Mouse (Mus musculus) thymus, postnatal 4 days (tissue): ENCODE measurements around the gene Nfib.
"Not testable (repeated sequence)": the region's sequence is repeated elsewhere in the genome, so short reads cannot be mapped to it uniquely, and the experiment has no call there.

ENCODE experiments used
- DNase-seq: peaks from one replicate; pipeline ENCODE4 v3.0.0; 2021

The Nfib gene

GRCm38 (mm10) chr4:82283536-82283935 is 422.0 kb downstream of the Nfib start:
- no peak for DNase-seq

GRCm38 (mm10) chr4:82275996-82276395 is 429.6 kb downstream of the Nfib start:
- no peak for DNase-seq

- no peak for DNase-seq
These were observed 432.3 kb downstream of the Nfib start for GRCm38 (mm10) chr4:82273049-82273754.

- no peak for DNase-seq
These were observed 433.5 kb downstream of the Nfib start for GRCm38 (mm10) chr4:82272099-82272498.

- no peak for DNase-seq
These were observed 434.0 kb downstream of the Nfib start for GRCm38 (mm10) chr4:82271547-82271946.

- no peak for DNase-seq
These were observed 437.4 kb downstream of the Nfib start for GRCm38 (mm10) chr4:82267832-82268778.

GRCm38 (mm10) chr4:82266066-82266619 is 439.4 kb downstream of the Nfib start:
- DNase-seq: no peak

GRCm38 (mm10) chr4:82258545-82258944 is 447.0 kb downstream of the Nfib start:
- not testable (repeated sequence) for DNase-seq

- DNase-seq: no peak
These were observed 453.5 kb downstream of the Nfib start for GRCm38 (mm10) chr4:82252054-82252453.

- no peak for DNase-seq
These were observed 455.2 kb downstream of the Nfib start for GRCm38 (mm10) chr4:82250355-82250659.

GRCm38 (mm10) chr4:82249518-82250354 is 455.8 kb downstream of the Nfib start:
- no peak for DNase-seq

GRCm38 (mm10) chr4:82248961-82249360 is 456.6 kb downstream of the Nfib start:
- no peak for DNase-seq

GRCm38 (mm10) chr4:82248031-82248430 is 457.5 kb downstream of the Nfib start:
- DNase-seq: no peak

GRCm38 (mm10) chr4:82246290-82246689 is 459.3 kb downstream of the Nfib start:
- no peak for DNase-seq
